Mouse (Mus musculus): ENCODE measurements around the gene Bptf.
"Not testable (repeated sequence)": the region's sequence is repeated elsewhere in the genome, so short reads cannot be mapped to it uniquely, and the experiment has no call there.

Bptf gene

DNA sequence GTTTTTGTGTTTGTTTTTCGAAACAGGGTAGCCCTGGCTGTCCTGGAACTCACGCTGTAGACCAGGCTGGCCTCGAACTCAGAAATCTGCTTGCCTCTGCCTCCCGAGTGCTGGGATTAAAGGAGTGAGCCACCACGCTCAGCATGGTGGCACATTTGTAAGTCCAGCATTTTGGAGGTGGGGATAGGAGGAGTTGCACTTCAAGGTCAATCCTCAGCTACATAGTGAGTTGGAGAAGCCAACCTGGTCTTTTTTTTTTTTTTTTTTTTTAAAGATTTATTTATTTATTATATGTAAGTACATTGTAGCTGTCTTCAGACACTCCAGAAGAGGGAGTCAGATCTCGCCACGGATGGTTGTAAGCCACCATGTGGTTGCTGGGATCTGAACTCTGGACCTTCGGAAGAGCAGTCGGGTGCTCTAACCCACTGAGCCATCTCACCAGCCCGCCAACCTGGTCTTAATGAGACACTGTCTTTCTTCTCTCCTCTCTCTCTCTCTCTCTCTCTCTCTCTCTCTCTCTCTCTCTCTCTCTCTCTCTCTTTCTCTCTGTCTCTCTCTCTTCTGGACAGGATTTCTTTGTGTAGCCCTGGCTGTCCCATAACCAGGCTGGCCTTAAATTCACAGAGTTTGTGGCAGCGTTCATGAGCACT lies 116.3 kb downstream of the Bptf start:
- DNase-seq = not testable (repeated sequence)

DNA sequence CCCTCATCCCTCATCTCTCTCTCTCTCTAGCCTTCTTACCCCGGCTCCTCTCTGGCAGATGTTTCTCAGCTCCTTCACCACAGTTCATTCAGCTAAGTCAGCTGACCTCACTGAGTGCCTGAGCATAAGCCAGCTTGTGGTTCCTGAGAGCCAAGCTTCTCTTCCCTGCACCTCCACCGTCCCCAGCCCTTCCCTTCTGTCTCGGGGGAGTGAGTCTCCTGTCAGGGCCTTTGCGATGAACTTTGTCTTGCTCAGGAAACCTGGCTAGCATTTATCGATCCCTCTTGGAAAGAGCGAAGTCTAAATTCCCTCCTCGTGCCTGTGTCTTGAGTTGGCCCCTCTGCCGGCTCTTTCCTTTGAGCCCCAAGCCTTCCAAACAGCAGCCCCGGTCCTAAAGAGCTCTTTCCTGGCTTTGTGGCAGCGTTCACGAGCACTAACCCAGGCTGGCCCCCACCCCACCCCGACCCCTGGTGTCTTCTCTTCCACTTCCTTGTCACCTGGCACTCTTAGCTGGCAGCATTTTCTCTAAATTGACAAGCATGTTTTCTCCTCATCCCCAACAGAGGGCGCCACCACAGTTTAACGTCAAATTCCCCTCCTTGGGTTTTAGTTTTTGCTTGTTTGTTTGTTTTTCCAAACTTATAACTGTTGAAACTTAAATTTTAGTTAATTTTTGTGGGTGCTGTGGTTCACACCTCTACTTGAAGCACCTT lies 117.2 kb downstream of the Bptf start:
- DNase-seq = peak; percentile 67

DNA sequence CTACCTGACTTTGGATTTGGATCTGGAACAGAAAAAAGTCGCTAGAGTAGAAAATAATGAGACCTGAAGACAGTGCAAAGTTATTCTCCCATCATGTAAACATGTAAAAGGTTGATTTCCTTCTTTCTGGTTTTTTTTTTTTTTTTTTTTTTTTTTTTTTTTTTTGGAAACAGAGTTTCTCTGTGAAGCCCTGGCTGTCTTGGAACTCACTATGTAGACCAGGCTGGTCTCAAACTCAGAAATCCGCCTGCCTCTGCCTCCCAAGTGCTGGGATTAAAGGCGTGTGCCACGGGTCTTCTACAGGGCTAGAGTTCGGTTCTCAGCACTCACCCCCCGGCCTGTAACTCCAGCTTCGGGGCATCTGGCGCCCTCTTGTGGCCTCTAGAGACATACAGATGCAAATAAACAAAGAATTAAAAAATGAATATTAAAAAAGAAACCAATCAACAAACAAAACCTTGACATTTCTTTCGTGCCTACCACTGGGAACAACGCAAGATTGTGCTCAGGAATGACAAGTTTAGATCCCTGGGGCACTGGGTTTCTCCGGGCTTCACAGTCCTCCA lies 117.8 kb downstream of the Bptf start:
- no peak for DNase-seq

DNA sequence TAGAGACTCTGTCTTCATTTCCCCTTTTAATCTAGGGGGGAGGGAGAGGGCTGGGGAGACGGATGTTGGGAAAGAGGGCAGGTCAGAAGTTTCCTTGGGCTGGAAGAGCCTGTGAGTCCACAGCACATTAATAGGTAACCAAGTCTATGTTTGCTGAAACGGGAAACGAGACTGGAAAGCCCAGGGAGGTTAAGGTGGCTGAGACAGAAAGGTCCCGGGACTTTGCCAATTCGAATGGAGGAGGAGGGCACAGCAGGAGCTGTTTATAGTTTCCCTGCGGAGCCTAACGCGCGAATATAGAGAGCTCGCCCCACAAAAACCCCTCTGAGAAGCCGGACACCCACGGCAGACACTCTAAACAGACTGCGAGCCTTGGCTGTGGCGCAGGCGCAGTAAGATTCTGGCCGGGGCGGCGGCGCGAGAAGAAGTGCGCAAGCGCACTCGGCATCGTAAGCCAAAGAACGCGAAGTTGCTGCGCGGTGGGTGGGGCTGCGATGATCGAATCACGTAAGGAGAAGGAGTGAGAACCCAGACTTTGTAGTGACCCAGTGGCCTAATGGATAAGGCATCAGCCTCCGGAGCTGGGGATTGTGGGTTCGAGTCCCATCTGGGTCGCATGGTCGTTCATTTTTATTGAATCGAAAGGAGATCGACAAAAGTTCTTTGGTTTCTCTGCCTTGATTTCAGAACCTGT lies 119.5 kb downstream of the Bptf start:
- peak; percentile 97 for DNase-seq

DNA sequence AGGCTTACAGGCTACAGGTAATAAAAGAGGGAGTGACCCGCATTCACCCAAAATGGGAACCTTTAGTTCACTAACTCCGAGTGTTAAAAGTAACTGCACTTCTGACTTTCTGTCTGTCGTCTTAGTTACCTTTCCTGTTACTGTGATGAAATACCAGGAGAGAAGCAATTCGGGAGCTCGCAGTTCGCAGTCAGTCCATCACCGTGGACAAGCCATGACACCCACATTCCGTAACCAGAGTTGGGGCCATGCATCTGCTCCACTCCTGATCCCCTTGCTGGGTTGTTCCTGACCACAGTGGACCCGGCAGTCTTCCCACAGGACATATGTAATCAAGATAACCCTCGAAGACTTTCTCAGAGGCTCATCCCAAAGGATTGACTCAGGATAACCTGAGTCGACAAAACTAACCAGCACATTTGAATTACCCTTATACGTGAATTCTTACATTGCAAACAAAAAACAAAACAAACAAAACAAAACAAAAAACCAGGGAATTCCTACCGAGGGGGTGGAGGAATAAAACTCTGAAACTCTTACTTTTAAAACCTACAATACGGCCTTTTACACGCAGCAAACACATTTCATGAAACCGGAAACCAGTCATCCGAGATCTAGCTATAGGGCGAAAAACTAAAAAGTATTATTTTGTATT lies 120.1 kb downstream of the Bptf start:
- no peak for DNase-seq

DNA sequence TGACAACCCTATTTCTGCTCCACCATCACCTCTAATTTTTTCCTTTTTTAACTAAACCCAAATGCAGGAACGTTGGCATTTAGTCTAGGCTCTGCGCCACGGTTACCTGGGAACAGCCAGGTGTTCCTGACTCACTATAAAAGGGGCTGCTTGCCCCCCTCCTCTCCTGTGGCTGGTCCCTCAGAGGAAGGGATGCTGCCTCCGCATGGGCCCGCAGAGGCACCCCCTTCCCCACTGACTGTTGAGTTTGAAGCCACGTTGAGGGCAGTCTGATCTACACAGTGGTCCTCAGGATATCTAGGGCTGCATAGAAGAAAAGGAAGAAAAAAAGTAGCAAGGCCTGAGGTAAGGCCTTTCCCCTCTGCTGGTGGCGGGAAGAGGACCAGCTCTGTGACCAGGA lies 120.8 kb downstream of the Bptf start:
- DNase-seq = no peak

DNA sequence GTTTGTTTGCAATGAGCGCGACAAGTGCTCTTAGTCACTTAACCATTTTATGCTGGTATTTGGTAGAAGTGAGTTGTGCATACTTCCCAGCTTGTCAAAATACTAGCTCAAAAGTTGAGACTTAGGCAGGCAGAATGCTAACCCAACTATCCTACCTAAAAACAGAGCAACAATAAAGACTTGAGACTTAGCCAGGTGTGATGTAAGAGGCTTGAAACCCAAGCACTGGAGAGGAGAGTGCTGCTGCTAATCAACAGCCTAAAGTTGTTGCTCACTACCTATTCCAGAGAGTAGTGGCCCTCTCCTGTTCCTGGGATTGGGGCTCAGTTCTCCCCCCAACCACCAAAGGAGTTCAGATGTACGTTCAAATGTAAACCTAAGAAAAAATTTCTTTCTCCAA lies 121.5 kb downstream of the Bptf start:
- no peak for DNase-seq

DNA sequence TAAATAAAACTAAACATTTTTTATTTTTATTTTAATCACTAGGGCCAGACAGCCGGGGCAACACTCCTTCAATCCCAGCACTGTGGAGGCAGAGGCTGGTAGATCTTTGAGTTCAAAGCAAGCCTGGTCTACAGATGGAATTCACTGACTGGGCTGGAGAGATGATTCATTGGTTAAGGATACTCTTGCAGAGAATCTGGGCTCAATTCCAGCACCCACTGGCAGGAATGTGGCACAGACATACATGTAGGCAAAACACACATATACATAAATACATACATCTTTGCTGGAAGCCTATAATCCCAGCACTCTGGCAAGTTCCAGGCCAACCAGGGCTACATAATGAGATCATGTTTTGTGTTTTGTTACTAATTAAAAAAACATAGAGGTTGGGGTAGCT lies 126.4 kb downstream of the Bptf start:
- DNase-seq = no peak

DNA sequence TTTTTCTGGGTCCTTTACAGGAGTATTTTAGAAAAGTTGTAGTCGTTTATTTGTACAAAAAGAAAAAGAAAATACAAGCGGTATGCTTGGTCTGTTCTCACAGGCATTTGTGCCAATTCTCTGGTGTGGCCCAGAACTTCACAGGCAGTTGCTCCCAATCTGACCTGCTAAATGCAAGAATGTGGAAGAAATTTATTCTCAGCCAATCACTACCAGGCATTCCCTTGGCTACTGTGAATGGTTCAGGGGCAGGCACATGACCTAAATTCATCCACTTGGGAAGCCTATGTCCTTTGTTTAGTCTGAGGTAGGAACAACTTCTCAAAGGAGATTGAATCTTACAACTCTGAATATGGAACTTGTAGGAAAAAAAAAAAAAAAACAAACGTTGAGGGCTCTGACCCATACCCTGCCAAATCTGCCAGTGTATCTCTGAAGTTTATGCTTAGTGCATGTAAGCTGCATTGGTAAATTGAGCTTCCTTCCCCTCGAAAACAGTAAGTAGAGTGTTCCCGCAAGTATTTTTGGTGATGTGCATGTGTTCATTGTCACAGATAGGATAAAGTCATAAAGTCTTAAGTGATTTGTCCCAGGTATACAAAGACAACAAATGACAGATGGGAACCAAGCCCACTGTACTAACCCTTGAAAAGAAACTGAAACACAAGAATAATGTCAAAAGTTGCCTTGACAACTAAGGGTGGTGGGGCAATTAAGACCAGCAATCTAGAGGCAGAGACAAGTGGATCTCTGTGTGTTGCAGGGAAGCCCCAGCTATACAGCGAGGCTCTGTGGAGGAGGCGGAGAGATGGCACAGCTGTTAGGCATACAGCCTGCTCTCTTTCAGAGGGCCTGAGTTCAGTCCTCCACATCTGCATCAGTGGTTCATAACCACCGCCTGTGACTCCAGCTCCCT lies 129.9 kb downstream of the Bptf start:
- no peak for DNase-seq

DNA sequence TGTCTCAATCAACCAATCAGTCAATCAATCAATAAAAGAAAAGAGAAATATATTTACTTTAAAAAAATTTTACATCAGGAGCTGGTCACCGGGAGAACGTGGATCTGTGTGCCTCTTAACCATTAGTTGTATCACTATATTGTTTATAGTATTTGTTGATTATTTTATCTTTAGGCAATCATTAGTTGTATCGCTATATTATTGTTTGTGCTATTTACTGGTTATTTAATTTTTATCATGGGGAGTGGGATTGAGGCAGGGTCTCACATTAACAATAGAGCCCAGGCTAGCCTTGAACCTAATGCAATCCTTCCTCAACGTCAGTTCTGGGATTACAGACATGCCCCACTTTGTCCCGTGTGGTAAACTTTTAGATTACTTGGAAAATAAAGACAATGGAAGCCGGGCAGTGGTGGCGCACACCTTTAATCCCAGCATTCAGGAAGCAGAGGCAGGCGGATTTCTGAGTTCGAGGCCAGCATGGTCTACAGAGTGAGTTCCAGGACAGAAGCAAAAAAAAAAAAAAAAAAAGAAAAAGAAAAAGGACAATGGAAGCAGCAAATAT lies 131.9 kb downstream of the Bptf start:
- DNase-seq = no peak

DNA sequence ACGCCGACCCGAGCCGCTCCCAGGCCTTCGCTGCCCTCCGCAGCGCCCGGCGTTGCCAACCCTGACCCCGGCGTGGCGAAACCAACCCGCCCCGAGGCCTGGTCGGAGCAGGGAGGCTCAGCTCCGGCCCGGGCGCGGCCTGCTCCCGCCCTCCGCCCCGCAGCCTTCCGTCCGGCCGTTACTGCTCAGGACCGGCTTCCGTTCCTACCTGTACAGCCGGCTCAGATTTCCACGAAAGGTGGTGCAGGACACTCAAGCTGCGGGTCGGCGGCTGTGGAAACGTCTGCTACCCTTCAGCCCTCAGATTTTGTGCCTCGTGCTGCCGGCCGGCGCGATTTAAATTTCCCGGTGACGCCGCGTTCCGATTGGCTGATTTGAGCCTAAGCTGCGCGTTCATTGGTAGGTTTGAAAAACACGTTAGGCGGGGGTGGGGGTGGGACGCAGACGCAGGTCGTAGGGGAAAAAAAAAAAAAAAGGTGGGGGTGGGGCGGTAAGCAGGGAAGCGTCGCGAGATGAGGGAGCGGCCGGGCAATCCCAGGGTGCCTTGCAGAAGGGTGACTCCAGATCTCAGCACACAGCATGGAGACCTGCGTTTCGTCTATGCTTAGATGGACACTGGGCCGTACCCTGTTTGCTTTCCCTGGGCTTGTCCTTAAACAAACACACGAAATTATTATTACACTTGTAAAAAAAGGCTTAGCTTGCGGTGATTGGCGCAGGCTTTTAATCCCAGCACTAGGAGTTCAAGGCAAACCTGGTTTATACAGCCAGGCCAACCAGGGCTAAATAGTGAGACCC lies 132.6 kb downstream of the Bptf start, which contains the start of gene Kpna2:
Gene Kpna2 (minus strand): TSS at position 391 of the 798 bp plus-strand sequence.
- peak; percentile 92 for DNase-seq

DNA sequence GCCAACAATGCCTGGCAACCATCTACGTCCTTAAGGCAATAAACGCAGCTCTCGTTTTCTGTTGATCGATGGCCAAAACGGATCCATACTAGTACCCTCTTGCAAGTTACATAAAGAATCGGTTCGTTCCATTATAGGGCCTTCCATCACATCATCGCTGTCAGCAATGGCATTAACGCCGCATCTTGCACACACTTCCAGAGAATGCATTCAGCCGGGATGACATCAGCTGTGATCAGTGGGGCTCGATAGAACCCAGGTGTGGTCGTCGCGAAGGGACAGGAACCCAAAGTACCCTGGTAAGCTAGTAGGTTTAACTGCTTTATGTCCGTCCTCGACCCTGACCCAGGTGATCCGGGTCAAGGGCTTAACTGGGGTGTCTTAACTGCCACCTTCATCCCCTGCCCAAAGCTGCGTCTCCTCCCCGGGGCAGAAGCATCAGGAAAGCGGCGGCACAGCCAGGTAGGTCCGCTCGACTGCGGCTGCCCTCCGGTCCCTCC lies 133.2 kb downstream of the Bptf start:
- DNase-seq = peak; percentile 48

DNA sequence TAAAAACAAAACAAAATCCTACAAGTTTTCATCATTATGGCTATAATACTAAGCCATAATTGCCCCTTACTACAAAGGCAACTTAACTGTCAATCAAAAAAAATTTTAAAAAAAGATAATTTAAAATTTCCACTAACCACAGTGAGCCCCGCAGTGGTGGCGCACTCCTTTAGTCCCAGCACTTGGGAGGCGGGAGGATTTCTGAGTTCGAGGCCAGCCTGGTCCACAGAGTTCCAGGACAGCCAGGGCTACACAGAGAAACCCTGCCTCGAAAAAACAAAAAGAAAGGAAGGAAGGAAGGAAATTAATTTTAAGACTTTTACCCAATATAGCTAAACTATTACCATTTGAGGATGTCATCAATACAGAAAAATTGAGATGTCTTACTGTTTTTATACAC lies 134.0 kb downstream of the Bptf start:
- no peak for DNase-seq

DNA sequence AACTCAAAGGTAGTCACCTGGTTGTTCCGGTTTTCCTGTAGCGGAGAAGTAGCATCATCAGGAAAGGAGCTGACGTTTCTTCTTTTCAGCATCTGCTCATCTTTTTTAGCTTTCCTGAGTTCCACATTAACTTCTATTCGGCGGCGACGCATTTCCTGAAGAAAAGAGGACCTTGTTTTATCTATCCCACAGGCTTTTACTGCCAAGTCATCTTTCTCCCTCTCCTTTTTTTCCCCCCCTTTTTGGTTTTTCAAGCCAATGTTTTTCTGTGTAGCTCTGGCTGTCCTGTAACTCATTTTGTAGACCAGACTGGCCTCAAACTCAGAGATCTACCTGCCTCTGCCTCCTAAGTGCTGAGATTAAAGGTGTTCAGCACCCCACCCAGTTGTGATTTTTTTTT lies 135.4 kb downstream of the Bptf start:
- not testable (repeated sequence) for DNase-seq

DNA sequence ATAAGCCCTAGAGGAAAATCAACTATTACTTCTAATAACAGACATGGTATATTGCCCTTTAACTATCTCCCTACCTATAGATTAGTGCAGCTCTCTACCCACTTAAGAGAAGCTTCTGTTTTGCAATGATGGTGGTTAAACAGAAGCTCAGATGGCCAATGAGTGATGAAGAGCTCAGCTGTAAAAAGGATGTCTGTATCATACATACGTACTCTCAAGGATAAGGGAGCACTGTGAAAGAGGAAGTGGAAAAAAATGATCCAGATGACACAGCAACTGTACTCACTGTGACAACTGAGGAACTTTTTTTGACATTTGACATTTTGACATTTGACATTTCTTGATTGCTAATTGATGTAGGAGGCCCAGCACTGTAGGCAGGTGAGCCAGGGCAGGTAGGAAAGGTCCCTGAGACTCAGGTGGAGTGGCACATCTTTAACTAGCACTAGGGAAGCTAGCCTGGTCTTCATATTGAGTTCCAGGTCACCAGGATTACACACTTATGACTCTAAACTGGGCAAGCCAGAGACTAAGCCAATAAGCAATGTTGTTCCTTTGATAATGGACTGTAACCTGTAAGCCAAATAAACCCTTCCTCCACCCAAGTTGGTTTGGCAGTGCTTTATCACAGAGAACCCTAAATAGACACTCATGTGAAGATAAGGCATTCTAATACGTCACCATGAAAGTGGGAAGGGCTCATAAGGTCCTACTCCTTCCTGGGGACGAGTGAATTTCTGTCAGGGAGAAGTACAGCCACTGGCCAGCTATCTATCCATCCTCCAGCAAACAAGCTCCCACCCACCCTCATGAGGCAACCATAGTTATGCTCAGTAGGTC lies 137.5 kb downstream of the Bptf start:
- no peak for DNase-seq

DNA sequence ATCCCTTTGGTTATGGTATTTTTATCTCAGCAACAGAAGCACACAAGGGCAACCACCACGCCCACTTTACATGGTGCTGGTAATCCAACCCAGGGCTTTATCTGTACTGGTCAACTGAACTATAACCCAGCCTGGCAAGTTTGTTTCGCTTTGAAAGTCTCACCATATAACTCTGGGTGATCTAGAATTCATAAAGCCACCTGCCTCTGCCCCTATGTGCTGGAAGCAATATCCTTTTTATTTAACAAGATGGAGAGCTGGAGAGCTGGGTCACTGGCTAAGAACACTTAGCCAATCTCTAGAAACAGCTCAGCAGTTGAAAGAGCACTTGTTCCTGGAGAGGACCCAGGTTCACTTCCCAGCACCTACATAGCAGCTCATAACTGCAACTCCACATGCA lies 144.5 kb downstream of the Bptf start:
- no peak for DNase-seq

DNA sequence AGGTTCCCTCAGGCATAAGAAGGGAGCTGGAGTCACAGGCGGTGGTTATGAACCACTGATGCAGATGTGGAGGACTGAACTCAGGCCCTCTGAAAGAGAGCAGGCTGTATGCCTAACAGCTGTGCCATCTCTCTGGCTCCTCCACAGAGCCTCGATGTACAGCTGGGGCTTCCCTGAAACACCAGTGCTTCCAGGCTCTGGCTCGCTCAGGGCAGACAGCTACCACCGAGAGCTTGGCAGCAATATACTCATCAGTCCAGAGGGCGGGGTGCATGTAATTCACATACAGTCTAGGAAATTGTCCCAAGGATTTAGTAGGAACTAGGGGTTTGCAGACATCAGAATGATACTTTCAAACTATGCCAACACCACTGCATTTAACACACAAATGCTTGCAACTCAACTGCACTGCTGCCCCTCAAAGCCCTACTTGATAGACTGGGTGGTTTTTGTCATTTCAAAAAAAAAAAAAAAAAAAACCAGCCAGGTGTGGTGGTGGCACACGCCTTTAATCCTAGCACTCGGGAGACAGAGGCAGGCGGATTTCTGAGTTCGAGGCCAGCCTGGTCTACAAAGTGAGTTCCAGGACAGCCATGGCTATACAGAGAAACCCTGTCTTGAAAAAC lies 145.8 kb downstream of the Bptf start:
- not testable (repeated sequence) for DNase-seq

Measured in thymus, postnatal 14 days (tissue).